Mouse (Mus musculus) induced T-regulatory cell, adult 2 months (primary cell): ENCODE results near the gene Alpl.
A peak's percentile ranks its signal among the peaks of the same experiment; 100 is the strongest.

Experiments
- DNase-seq: peaks from one replicate; pipeline ENCODE4 v3.0.0-alpha.2; 2012; ENCODE audit warnings: low read depth

The Alpl gene

DNA sequence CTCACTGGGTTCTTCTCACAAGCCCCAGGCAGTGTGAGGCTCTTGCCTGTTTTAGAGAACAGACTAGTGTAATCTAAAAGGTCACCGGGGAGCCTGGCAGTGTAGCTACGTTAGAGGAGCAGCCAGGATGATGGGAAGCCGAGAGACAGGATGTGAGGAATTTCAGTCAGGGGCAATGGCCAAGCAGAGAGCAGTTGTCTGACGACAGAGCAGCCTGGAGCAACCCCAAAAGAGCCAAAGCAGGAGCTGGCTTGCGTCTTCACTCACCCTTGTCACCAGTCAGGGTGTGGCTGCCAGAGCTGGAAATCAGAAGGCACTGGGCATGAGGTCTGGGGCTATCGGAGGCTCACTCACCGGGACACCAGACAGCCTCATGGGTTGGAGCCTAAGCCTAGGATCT, 26.5 kb downstream of the Alpl start:
- no peak for DNase-seq

DNA sequence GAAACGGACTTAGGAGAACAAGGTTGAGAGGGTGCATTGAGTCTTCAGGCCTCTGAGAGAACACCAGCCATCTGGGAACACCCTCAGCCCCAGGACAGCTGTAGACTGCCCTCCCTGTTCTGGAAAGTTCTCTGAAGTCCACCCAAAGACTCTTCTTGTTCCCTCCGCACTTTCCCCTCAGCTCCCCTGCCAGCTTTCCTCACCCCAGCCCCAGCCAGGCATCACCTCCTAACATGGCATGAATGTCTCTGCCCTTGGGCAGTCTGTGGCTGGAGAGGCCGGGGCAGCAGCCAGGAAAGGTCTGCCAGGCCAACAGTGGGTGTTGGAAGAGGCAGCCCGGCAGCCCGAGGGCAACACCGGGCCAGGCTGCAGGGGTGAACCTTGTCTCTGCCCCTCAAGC, 27.4 kb downstream of the Alpl start:
- DNase-seq = no peak

DNA sequence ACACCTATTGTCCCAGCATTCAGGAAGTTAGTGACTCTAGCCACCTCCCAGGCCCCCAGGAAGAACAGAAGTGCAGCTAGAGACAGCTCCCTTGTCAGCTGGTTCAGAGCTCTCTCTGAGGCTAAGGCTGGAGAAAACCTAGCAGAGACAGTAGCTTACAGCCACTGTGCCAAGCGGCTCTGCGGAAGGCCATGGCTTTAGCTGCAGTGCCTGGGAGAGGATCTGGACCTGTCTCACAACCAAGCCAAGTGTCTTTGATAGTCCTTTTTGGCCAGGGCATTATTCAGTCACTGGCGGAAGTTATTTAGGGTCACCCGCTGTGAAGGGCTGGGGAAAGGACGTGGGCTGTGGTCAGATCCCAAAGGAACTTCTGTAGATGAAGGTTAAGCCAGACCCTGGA, 27.8 kb downstream of the Alpl start:
- no peak for DNase-seq

DNA sequence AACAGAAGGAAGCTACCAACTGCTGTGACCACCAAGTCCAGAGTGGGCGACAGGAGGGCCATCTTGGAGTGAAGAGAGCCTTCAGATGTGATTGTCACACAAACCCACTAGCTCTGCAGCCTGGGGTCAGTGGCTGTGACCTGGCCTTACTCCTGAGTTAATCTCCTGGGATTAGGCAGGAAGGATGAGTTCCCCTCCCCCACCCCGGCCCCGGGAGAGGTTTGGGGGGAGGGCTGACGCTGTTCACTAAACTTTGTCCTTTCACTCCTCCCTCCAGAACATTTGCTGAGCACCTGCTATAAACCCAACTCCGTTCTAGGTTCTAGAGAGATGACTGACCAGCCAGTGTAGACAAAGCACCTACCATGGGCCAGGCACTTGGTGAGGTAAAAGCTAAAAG, 29.8 kb downstream of the Alpl start:
- DNase-seq = no peak

DNA sequence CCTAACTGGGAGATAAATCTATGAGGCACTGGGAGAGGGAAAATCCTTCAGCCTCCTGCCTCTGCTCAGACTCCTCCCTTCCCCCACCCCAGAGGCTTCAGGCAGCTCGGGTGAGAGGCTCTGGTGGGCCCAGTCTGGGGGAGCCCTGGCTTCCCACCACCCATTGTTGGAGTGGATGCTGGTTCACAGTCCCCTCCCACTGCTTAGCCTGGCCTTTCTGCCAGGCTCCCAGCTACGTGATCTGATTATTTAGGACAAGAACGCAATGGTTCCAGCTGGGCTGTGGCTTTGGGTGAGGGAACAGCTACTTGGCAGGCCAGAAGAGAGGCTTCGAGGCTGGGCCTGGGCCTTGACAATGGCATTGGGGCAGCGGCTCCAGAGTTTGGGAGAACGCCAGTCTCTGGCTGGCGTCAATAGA, 30.6 kb downstream of the Alpl start:
- DNase-seq = no peak

DNA sequence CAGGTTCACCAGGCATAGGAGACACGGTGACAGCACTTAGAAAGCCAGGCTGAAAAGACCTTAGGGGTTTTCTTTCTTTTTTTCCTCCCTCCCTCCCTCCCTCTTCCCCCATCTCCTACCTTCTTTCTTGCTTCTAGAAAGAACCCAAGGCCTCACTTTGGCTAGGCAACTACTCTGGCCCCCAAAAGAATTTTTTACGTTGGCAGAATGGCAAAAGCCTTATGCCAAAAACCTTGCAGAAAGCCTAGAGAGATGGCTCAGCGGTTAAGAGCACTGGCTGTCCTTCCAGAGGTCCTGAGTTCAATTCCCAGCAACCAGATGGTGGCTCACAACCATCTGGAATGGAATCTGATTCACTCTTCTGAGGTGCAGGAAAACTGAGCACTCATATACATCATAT, 31.6 kb downstream of the Alpl start:
- no peak for DNase-seq

DNA sequence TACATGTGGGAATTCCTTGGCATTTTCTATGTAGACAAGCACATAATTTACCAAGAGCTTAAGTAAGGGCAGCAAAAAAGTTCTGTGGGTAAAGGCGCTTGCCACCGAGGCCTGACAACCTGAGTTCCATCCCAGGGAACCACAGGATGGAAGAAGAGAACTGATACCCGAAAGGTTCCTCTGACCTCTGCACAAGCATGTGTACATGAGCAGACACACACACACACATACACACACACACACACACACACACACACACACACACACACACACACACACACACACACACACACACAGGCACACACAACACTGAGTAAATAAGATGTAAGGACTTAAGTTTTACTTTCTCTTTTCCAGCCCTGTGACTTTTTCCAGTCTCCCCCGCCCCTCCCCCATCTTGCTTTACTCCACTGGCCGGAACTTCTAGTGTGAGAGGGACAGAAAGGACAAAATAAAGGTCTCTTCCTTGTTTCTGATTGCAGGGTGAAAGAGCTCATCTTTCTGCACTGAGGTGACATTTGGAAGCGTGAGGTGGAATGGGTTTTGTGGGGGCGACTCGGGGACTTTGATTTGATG, 32.2 kb downstream of the Alpl start:
- DNase-seq = peak; percentile 39

DNA sequence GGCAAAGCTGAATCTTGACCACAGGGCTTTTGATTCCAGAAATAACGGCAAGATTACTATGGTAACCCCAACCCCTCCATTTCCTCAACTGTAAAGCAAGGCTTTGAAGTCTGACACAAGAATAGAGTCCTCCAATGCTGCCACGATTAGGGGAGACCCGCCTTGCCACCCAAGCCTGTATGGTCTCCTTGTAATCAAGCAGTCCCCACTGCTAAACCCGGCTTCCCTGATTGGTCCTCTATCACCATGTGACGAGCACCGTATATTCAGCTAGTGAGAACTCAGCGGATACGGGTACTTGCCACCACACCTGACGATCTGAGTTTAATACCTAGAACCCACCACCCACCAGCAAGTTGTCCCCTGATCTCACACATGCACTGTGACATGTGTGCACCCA, 33.3 kb downstream of the Alpl start:
- DNase-seq = peak; percentile 12

DNA sequence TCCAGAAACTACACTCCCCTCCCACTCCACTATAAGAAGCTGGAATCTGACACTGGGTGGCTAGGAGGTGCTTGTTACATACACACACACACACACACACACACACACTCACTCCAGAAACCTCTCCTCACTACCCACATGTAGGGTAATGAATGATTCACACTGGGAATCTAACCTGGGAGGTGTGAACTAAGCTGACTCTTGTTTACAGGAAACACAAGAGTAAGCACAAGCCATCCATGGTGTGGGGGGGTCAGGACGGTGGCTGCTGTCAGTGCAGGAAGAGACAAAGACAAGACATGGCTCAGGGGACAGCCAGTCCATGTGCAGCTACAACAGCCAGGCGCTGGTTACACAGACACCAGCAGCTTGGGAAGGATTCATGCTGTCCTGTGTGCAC, 41.7 kb downstream of the Alpl start:
- no peak for DNase-seq

DNA sequence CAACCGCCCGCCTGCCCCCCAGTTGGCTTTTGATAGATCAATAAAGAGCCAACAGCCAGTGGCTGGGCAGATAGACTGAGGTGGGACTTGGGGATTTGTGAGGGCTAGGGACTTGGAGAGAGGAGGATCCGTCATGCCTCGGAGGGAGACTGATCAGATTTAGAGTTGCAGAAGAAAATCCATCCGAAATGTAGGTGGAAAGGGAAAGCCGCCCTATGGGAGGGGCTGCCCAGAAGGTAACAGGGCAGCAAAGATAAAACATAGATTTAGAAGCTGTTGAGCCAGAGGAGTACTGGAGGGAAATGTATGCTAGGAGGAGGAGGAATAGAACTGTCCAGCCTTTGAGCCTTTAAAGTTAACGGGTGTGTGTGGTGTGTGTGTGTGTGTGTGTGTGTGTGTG, 43.0 kb downstream of the Alpl start:
- DNase-seq = no peak

DNA sequence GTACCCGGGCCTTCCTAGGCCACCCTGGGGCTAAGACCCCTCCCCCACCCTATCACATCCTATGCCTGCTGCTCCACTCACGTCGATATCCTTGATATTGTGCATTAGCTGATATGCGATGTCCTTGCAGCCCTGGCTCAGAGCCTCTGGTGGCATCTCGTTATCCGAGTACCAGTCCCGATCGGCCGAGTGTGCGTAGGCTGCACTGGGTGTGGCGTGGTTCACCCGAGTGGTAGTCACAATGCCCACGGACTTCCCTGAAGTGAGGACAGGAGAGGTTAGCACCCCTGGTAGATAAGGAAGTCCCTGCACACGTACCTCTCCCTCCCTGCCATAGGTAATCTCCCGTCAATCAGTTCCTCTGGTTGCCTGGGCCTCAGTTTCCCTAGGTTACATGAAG, 43.7 kb downstream of the Alpl start:
- no peak for DNase-seq

DNA sequence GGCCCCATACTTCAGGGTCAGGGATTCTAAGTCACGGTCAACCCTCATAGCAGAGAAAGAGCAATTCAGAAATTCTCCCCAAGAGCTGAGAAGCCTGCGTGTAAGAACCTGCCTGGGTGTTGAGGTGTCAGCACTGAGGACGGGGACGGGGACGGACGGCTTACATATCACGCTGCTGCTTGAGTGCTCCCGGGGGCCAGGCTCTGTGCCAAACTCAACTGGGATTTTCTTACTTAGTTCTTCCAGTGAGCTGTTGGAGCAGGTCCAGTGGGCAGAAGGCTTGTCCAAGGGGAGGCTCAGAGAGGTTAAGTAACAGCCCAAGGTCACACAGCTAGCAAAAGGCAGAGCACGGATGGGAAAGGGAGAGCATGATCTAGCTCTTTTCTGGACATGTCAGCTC, 44.5 kb downstream of the Alpl start:
- no peak for DNase-seq

DNA sequence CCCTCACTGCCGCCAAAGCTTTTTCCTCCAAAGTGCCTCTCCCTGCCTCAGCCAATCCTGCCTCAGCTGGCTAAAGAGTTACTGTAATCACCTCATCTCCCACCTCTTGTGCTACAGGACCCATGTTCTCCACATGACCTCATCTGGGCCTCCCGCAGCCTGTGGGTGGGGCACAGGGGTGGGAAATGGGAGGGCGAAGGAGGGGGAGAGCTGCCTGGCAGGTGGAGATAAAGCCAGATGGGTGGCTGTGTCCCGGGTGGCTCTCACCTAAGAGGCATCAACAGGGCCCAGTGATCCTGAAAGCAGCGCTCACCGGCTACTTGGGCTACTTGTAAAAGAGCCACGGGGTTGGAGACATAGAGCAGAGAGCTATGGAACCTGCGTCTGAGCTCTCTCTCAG, 44.9 kb downstream of the Alpl start:
- DNase-seq = no peak

DNA sequence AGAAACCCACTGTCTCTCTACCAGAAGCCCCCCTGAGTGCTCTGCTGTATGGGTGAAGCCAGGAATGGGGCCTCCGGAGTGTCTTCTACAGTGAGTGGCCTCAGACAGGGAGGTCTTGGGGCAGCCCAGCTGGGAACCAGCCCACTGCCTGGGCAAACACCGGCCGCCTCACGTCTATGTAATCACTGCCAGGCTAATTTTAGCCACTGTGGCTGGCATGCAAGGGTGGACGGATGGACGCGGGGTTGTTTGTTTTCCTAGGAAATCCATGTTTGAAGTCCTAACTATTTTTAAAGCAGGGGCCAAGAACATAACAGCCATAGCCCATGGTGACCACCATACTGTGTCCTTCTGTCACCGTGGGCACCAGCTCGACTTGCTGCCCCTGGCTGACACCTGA, 46.1 kb downstream of the Alpl start:
- DNase-seq = no peak

DNA sequence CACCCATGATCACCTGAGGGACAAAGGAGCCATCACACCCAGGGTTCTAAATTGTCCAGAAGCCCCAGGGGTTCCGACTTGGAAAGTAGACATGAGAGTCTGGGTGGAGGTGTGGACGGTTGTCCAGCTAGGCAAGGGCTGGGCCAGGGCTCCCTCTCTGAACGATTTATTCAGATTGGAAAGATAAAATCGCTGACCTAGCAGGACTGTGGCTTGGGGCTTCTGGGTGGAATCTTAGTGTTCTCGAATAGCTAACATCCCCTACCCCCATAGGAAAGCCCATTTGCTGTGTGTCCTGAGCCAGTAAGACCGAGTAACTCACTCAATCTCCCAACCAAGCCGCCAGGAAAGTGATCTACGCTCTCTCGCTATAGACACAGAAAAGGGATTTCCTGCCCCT, 46.5 kb downstream of the Alpl start:
- DNase-seq = no peak

DNA sequence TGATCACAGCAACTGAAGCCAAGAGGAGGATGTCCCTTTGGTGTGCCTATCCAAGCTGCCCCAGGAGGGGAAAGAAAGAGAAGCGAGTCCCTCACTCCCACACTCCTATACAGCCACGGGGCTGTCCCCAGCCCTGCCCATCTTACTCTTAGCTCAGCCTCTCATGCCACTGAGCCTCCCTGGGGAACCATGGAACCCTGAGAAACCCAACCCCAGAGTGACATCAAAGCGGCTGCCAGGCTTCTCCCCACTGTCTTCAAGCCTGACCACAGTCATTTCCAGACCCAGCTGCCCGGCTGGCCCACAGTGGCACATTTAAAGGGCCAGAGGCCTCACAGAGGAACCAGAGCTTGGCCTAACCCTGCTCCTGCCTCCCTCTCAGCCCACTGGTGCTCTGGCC, 47.5 kb downstream of the Alpl start:
- no peak for DNase-seq

DNA sequence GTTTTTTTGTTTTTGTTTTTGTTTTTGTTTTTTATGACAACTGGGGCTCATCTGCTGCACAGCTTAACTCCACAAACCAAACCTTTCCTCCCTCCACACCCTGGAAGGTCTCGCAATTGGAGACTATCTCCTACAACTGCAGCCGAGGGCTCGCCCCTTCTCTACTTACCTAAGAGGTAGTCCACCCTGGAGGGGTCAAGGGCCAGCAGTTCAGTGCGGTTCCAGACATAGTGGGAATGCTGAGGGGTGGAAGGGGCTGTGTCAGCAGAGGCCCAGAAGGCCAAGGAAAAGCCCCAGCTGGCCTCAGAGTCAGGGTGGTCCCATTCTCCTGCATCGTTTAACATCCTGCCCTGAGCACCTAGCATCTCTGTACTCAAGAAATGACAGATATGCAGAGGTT, 48.6 kb downstream of the Alpl start:
- no peak for DNase-seq

DNA sequence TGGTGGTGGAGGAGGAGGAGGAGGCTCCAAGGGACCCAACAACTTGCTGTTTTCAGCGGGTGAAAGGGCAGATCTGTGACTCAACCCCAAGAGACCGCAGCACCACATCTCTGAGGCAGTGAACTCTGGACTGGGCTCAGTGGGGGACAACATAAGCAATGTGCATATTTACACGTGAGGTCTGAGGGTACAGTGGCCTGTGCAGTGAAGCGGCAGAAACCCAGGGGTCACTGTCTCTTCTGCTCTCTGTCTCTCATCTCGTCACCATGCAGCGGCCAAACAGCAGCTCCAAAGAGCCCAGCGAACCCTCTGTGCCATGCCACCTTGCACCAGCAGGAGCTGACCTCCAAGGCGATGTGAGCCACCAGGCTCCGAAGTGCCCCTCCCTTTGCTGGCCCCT, 49.1 kb downstream of the Alpl start:
- DNase-seq = no peak

DNA sequence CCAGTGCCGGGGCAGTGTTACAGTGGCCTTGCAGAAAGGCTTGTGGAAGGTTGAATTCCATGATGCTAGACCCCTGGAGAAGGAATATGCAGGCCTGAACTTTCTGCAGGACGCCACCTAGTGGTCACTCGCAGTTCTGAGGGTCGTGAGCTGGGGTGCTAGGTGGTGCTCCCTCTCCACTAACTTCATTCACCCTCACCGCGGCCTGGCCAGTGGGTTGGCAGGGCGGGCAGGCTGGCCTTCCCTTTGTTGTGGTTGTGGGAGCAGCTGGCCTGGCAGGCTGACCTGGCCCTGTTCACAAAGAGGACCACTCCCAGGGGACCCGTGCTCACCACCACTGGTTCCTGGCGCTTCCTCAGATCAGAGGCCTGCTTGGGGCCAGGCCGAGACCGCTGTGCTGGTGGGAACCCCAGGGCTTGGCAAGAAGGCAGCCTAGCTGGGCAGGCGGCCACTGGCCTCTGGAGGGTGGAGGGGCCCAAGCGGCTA, 51.7 kb downstream of the Alpl start:
- DNase-seq = peak; percentile 22

DNA sequence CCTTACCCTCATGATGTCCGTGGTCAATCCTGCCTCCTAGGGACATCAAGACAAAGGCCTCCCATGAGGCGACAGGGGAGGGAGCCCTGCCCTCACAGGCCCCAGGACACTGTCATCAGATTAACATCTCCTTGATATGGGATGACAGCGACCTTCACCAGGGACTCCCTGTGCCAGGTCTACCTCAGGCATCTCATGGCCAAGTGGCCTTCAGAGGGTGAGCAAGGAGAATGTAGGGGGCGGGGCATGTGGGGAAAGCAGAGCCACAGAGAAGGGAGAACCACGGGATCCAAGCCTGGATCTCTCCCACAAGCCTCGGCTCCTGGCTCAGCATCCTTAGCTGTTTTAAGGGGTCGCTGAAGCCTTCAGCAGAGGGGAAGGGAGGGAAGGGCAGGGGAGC, 52.4 kb downstream of the Alpl start:
- no peak for DNase-seq

DNA sequence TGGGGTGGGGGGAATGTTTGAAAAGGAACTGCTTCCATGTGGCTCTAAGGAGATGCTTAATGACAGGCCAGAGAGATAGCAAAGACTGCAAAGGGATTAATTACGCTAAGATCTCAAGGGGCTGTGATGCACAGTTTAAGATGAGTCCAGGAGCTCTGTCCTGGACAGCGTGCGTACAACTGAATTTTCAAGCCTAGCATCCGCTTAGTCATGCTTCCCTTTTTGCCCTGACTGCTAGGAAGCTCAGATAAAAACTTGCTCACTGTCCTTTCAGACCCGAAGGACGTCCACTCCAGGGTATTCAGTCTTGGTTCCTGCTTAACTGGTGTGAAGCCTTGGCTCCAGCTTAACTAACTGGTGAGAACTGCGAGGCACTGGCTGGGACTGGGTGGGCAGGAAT, 55.8 kb downstream of the Alpl start:
- no peak for DNase-seq

DNA sequence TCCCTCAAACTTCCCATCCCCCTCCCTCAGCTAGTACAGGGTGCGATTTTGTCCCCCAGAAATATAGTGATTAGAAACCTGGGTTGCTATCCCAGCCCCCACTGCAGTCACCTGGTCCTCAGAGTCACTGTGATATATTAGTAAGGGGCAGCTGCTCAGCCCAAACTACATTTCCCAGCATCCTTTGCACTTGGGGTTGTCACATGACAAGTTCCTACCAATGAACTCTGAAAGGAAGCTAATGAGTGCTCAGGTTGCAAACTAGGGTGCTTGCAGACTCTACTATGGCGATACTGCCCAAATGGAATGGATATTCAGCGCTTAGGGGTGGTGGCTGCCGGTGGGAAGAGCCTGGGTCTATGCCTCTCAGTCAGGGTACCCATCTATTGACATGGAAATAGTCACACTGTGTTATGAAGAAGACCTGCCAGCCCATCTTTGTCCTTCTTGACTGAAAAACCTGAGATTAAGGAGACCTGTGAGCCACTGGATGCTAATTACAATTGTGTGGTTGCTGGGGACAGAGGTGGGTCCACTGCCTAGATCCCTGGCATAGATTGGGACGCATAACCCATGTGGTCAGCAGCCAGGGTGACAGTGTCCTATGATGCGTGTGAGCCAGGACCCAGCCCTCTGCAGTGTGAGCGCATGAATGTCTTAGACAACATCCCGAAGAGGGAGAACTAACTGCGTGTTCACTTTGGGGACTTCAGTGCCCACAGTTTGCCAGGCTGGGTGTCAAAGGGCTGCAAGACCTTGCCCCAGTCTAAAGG, 56.8 kb downstream of the Alpl start:
- peak; percentile 50 for DNase-seq

DNA sequence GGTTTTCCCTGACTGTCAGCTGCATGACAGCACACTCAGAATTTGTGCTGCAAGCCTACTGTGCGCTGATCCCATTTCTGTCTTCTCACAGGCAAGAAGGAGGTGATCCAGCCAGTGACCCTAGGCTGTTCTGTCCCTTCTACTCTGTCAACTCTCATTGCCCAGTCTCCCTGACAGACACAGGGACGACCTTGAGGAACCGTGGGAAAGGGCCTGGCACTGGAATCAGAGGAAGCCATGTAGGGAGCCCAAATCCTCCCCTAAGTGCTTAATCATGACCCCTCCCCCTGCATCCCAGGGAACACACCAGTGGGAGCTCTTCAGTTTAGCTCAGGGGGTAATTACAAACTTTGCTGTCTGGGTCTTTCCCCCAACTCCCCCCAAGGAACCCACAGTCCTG, 58.4 kb downstream of the Alpl start:
- no peak for DNase-seq

DNA sequence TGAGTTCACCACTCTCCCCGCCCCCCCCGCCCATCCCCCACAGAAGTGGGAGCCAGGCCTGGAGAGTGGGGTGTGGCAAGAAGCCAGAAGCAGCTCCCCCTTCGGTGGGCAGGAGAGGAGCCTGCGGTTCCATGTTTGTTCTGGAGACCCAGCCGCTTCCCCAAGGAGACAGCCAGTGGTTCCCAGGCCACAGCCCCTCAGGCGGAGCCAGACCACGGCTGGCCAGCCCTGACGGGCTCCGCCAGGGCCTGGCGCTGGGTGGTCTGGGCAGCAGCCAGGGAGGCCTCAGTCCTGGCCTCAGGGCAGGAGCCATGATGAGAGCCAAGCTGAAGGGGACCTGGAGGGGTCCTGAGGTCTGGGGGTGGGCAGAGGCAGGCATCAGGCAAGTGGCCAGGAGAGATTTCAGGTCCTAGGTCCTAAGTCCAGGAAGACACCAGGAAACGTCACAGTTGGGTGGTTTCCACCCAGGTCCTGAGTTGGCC, 59.9 kb downstream of the Alpl start:
- DNase-seq = no peak
